ENCODE assay signal across 1 mouse cellular context in the genomic region with DNA sequence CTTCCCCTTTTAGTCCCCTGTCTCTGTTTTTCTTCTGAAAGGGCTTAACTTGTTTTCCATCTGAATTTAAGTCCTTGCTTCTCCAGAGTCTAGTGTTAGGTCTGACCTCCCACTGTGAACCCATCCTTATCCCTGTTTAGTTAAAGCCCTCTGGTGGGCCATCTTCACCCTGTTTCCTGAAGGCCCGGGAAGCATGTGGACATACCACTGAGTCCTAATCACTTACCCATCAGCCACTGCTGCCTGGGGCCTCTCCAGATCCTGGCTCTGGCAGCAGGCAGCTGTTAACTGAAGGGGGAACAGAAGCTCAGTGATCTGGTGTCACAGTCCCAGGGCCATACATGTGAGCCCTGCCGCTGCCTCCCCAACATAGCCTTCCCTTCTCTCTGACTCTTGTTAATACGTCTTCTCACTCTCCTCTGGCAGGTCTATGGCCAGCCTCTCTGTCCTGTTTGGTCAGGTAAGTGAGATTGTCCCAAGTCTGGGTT.
TF ChIP-seq lines count a peak whose summit lies in the region.

No protein-coding gene starts in this region.

TF ChIP-seq in MEL, 35 proteins besides CTCF, POLR2A, EP300 and RAD21 (continued from another document):
- no peak for TF ChIP-seq NRF1 (IDR thresholded peaks at IDR 0.05; ENCODE audit: insufficient read depth, low read depth, low read length, poor library complexity, severe bottlenecking)
- no peak for TF ChIP-seq MYB (IDR thresholded peaks at IDR 0.05; ENCODE audit: low read depth, low read length)
- TF ChIP-seq GATA1 (IDR thresholded peaks at IDR 0.05; ENCODE audit: low read depth, low read length), result no peak
- no peak for TF ChIP-seq MEF2A (IDR thresholded peaks at IDR 0.05; ENCODE audit: extremely low read depth, insufficient replicate concordance, low read depth, low read length, poor library complexity, severe bottlenecking)
- TF ChIP-seq MAFK (IDR thresholded peaks at IDR 0.05; ENCODE audit: borderline replicate concordance, low read depth, low read length), result no peak
- TF ChIP-seq TBP (IDR thresholded peaks at IDR 0.05; ENCODE audit: low read depth, low read length), result no peak
- no peak for TF ChIP-seq HCFC1 (IDR thresholded peaks at IDR 0.05; ENCODE audit: low read depth, low read length)
- 0 out of 2 replicates have a peak, but pooled peaks have one; percentile 32 for TF ChIP-seq SIN3A (IDR thresholded peaks at IDR 0.05; ENCODE audit: low read length)
- TF ChIP-seq MYC (IDR thresholded peaks at IDR 0.05; ENCODE audit: low read depth, low read length), result 0 out of 2 replicates have a peak, but pooled peaks have one; percentile 15
- no peak for TF ChIP-seq SMC3 (IDR thresholded peaks at IDR 0.05; ENCODE audit: low read depth, low read length)
- 0 out of 2 replicates have a peak, but pooled peaks have one; percentile 8 for TF ChIP-seq BHLHE40 (IDR thresholded peaks at IDR 0.05; ENCODE audit: borderline replicate concordance, low read depth, low read length)
- no peak for TF ChIP-seq ZNF384 (IDR thresholded peaks at IDR 0.05; ENCODE audit: low read depth, low read length)
- TF ChIP-seq CHD2 (IDR thresholded peaks at IDR 0.05; ENCODE audit: low read length), result no peak
